Mouse (Mus musculus) heart, postnatal 0 days (tissue): ENCODE results near the gene Kcnk5.

Source experiments
- CTCF ChIP-seq: IDR thresholded peaks from 2 replicates; pipeline ENCODE4 v1.5.1; 2016; ENCODE audit warnings: antibody characterized with exemption, control low read depth, low read depth
- EP300 ChIP-seq: IDR thresholded peaks from 2 replicates; pipeline ENCODE4 v1.6.1; 2016; ENCODE audit warnings: antibody characterized with exemption, low read depth

GRCm38 (mm10) chr14:20113964-20114363, 67.6 kb downstream of the Kcnk5 start:
- peak; percentile 91 for TF ChIP-seq CTCF
- no peak for TF ChIP-seq EP300
